Mouse (Mus musculus): ENCODE data around the gene Tmem248. TPM values are rescaled to one million over a fixed set of nuclear protein-coding genes. Genes with fewer than 3 reads are reported as not detected.
"Not testable (repeated sequence)": the region's sequence is repeated elsewhere in the genome, so short reads cannot be mapped to it uniquely, and the experiment has no call there.

Tmem248 gene
- total and polyA plus RNA-seq, 2 experiments from 2014 or later = 31.6 to 46.9 TPM

- peak; percentile 37 for TF ChIP-seq CTCF (IDR thresholded peaks at IDR 0.05)
- H3K4me2 ChIP-seq (ENCODE audit: low read depth, low read length, poor library complexity, severe bottlenecking) = peak overlapping the region; percentile 69
- H3K9me3 ChIP-seq (ENCODE audit: low read length); H3K9ac ChIP-seq (replicated peaks; ENCODE audit: low read length, poor library complexity, severe bottlenecking); ATAC-seq (ENCODE audit: low FRiP score); H3K4me1 ChIP-seq (ENCODE audit: insufficient read depth, low read length); H3K27me3 ChIP-seq (ENCODE audit: insufficient read depth, low read length); DNase-seq (ENCODE audit: low spot score); H3K27ac ChIP-seq (ENCODE audit: low read depth, low read length): not testable (repeated sequence)
- peaks cover 15% of the 10 kb centered on the region for H3K36me3 ChIP-seq (ENCODE audit: insufficient read depth, low read length)
- WGBS = 35% methylated on average over 20 of the region's 20 CpGs
- peak overlapping the region; percentile 73 for H3K4me3 ChIP-seq (ENCODE audit: low read depth, low read length)
Measured at GRCm38 (mm10) chr5:130255799-130256525, 39.1 kb downstream of the Tmem248 start.

DNA sequence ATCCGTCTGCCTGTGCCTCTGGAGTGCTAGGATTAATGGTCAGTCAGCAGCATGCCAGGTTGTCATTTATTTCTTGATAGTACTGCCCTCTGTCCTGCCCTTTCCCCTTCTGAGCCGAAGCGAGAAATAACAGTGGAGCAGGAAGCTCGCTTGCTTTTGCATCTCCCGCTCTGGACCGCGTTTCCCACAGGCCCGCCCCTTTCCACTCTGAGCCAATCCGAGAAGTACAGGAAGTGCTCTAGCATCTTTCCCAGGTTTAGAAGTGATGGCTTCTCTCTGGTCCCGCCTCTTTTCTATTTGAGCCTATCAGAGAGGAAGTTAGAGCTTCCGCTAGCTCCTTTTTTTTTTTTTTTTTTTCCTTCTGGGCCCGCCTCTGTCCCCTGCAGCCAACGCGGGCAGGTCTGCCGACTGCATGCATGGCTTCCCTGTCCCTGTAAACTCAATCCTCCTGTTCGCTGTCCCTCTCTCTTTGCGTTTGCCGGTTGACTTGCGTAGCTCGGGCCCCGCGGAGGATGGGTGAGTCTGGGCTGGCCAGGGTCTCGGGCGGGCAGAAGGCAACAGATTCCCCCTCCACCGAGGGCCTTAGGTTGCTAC lies 39.9 kb downstream of the Tmem248 start:
- Histone ChIP-seq H3K4me1 (ENCODE audit: insufficient read depth, low read length) (no peaks in the 10 kb centered on the region), H3K27ac (ENCODE audit: low read depth, low read length) (peak overlapping the region; percentile 73; the same call in 1 of the 2 replicates), H3K9me3 (ENCODE audit: low read length) (no peaks in the 10 kb centered on the region), H3K4me3 (ENCODE audit: low read depth, low read length) (peak overlapping the region; percentile 54), H3K36me3 (ENCODE audit: insufficient read depth, low read length) (peaks cover 9% of the 10 kb centered on the region), H3K9ac (replicated peaks; ENCODE audit: low read length, poor library complexity, severe bottlenecking) (peak overlapping the region; percentile 64), H3K4me2 (ENCODE audit: low read depth, low read length, poor library complexity, severe bottlenecking) (peak overlapping the region; percentile 69), H3K27me3 (ENCODE audit: insufficient read depth, low read length) (no peaks in the 10 kb centered on the region)
- WGBS = under 1% methylated on average over 24 of the region's 25 CpGs
- ATAC-seq (ENCODE audit: low FRiP score) = peak; percentile 92
- TF ChIP-seq CTCF (IDR thresholded peaks at IDR 0.05) = no peak
- DNase-seq (ENCODE audit: low spot score) = peak; percentile 99

GRCm38 (mm10) chr5:130257303-130257702 lies 40.4 kb downstream of the Tmem248 start:
- ATAC-seq (ENCODE audit: low FRiP score) = no peak
- Histone ChIP-seq H3K4me1 (ENCODE audit: insufficient read depth, low read length) (no peaks in the 10 kb centered on the region), H3K9ac (replicated peaks; ENCODE audit: low read length, poor library complexity, severe bottlenecking) (peak overlapping the region; percentile 64), H3K9me3 (ENCODE audit: low read length) (no peaks in the 10 kb centered on the region), H3K27me3 (ENCODE audit: insufficient read depth, low read length) (no peaks in the 10 kb centered on the region), H3K36me3 (ENCODE audit: insufficient read depth, low read length) (peaks cover 4% of the 10 kb centered on the region), H3K4me2 (ENCODE audit: low read depth, low read length, poor library complexity, severe bottlenecking) (peak overlapping the region; percentile 52), H3K4me3 (ENCODE audit: low read depth, low read length) (peak overlapping the region; percentile 54), H3K27ac (ENCODE audit: low read depth, low read length) (peak overlapping the region; percentile 73; the same call in 1 of the 2 replicates)
- 0 out of 2 replicates have a peak, but pooled peaks have one; percentile 3 for TF ChIP-seq CTCF (IDR thresholded peaks at IDR 0.05)
- 13% methylated on average over 8 of the region's 8 CpGs for WGBS
- DNase-seq (ENCODE audit: low spot score) = no peak

DNA sequence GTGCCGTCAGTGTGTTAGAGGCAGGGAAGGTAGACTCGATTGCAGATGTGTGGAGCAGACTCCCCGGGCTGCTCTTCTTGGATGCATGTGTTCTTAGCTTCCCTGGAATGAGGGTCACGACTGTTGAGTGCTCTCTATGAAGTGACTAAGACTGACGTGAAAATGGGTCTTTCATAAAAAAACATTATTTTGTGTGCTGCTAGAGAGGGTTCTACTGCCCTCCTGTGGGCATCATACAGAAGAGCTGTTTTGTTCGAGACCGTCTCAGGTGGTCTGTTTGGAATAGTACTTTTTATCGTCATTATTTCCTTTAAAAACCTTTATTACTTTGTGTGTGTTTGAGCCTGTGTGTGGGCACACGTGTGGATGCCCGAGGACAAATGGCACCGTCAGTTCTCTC lies 46.6 kb downstream of the Tmem248 start:
- no peaks in the 10 kb centered on the region for H3K9me3 ChIP-seq (ENCODE audit: low read length)
- ATAC-seq (ENCODE audit: low FRiP score) (no peak), DNase-seq (ENCODE audit: low spot score) (peak; percentile 47)
- peak; percentile 73 for TF ChIP-seq CTCF (IDR thresholded peaks at IDR 0.05)
- no peaks in the 10 kb centered on the region for H3K4me1 ChIP-seq (ENCODE audit: insufficient read depth, low read length)
- no peak overlapping the region for H3K4me3 ChIP-seq (ENCODE audit: low read depth, low read length)
- H3K9ac ChIP-seq (replicated peaks; ENCODE audit: low read length, poor library complexity, severe bottlenecking) = no peak overlapping the region
- peaks cover 5% of the 10 kb centered on the region for H3K36me3 ChIP-seq (ENCODE audit: insufficient read depth, low read length)
- WGBS = 73% methylated on average over 11 of the region's 11 CpGs
- no peaks in the 10 kb centered on the region for H3K27me3 ChIP-seq (ENCODE audit: insufficient read depth, low read length)
- H3K4me2 ChIP-seq (ENCODE audit: low read depth, low read length, poor library complexity, severe bottlenecking) = no peak overlapping the region
- H3K27ac ChIP-seq (ENCODE audit: low read depth, low read length) = no peak overlapping the region

DNA sequence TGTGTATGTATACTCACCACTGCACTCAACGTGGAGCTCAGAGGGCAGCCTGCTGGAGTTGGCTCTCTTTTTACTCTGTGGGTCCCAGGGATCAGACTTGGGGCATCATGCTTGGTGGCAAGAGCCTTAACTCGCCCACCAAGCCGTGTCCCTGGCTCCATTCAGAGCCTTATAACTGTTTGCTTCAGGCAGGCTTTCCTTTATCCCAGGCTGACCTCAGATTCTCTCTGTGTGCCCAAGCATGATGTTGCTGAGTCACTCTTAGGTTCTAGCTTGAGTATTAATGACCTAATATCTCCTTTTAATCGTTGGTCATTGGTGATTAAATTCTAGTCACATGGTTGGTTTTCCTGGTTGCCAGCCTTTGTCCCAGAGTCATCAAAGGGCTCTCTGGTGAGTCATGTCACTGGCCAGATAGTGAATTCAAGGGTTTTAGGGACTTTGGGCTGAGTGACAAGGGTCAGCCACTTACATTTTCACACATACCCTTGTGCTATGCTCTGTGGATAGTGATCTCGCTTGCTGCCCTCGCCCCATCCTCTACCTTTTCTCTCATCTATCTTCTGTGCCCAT lies 47.6 kb downstream of the Tmem248 start:
- DNase-seq (ENCODE audit: low spot score) (no peak), ATAC-seq (ENCODE audit: low FRiP score) (no peak)
- no peaks in the 10 kb centered on the region for H3K27me3 ChIP-seq (ENCODE audit: insufficient read depth, low read length)
- TF ChIP-seq CTCF (IDR thresholded peaks at IDR 0.05) = no peak
- no peak overlapping the region for H3K4me2 ChIP-seq (ENCODE audit: low read depth, low read length, poor library complexity, severe bottlenecking)
- H3K4me3 ChIP-seq (ENCODE audit: low read depth, low read length) = no peak overlapping the region
- no peaks in the 10 kb centered on the region for H3K4me1 ChIP-seq (ENCODE audit: insufficient read depth, low read length)
- H3K36me3 ChIP-seq (ENCODE audit: insufficient read depth, low read length) = peaks cover 11% of the 10 kb centered on the region
- no peak overlapping the region for H3K9ac ChIP-seq (replicated peaks; ENCODE audit: low read length, poor library complexity, severe bottlenecking)
- H3K27ac ChIP-seq (ENCODE audit: low read depth, low read length) = no peak overlapping the region
- H3K9me3 ChIP-seq (ENCODE audit: low read length) = no peaks in the 10 kb centered on the region
- 96% methylated on average over 6 of the region's 6 CpGs for WGBS

- Histone ChIP-seq H3K4me1 (ENCODE audit: insufficient read depth, low read length) (no peaks in the 10 kb centered on the region), H3K4me2 (ENCODE audit: low read depth, low read length, poor library complexity, severe bottlenecking) (no peak overlapping the region), H3K4me3 (ENCODE audit: low read depth, low read length) (no peak overlapping the region), H3K36me3 (ENCODE audit: insufficient read depth, low read length) (peaks cover 17% of the 10 kb centered on the region), H3K9ac (replicated peaks; ENCODE audit: low read length, poor library complexity, severe bottlenecking) (no peak overlapping the region), H3K27ac (ENCODE audit: low read depth, low read length) (no peak overlapping the region), H3K9me3 (ENCODE audit: low read length) (no peaks in the 10 kb centered on the region), H3K27me3 (ENCODE audit: insufficient read depth, low read length) (no peaks in the 10 kb centered on the region)
- ATAC-seq (ENCODE audit: low FRiP score) (no peak), DNase-seq (ENCODE audit: low spot score) (no peak)
- WGBS = 91% methylated on average over 7 of the region's 7 CpGs
- TF ChIP-seq CTCF (IDR thresholded peaks at IDR 0.05) = peak; percentile 69
Measured at GRCm38 (mm10) chr5:130266651-130267050, 49.8 kb downstream of the Tmem248 start.
